Mouse (Mus musculus): Measurements from ENCODE around the gene Rnf123.

DNA sequence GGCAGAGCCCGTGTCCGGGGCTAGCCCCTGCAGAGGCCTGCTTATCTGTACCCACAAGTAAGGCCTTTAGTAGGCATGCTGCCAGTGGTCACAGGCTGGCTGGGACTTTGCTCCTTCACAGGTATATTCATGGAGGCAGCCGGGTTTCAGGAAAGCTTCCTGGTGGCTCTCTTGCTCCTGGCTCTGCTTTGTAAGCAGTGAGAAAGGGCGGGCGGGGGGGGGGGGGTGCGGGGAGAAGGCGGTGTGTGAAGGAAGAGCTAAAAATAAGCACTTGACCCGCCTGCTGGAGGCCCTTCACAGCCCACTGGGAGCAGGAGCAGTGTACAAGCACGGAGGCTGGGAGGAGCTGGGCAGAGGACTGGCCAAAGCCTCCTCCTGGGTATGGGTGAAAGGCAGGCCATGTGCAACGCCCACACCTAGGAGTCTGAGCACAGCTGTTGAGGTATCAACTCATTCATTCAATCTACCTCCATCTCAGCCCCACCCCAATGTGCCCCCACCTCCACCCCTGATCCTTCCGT, 36.8 kb upstream of the Rnf123 start:
- TF ChIP-seq POLR2A (IDR thresholded peaks at IDR 0.05; ENCODE audit: insufficient read depth, low read length): no peak
- TF ChIP-seq CTCF (IDR thresholded peaks at IDR 0.05; ENCODE audit: low read depth, low read length): no peak
- TF ChIP-seq EP300 (IDR thresholded peaks at IDR 0.05; ENCODE audit: insufficient read depth, low read depth, low read length): no peak
